Mouse (Mus musculus): ENCODE results near the gene Kbtbd13.
"Not testable (repeated sequence)": the region's sequence is repeated elsewhere in the genome, so short reads cannot be mapped to it uniquely, and the experiment has no call there.

Gene Kbtbd13

GRCm38 (mm10) chr9:65356971-65357370, 34.5 kb downstream of the Kbtbd13 start:
- in situ Hi-C loops (cut with MboI; ENCODE audit: low sequenced_read_pairs): no loop called here

- in situ Hi-C loops (cut with MboI; ENCODE audit: low sequenced_read_pairs): no loop called here
These were observed 34.9 kb downstream of the Kbtbd13 start for GRCm38 (mm10) chr9:65356561-65356960.

- in situ Hi-C loops (cut with MboI; ENCODE audit: low sequenced_read_pairs): no loop called here
These were observed 38.2 kb downstream of the Kbtbd13 start for GRCm38 (mm10) chr9:65353251-65353650.

GRCm38 (mm10) chr9:65347112-65347850, 44.2 kb downstream of the Kbtbd13 start:
- in situ Hi-C loops (cut with MboI; ENCODE audit: low sequenced_read_pairs): no loop called here

- in situ Hi-C loops (cut with MboI; ENCODE audit: low sequenced_read_pairs): no loop called here
These were observed 44.9 kb downstream of the Kbtbd13 start for GRCm38 (mm10) chr9:65346476-65347111.

DNA sequence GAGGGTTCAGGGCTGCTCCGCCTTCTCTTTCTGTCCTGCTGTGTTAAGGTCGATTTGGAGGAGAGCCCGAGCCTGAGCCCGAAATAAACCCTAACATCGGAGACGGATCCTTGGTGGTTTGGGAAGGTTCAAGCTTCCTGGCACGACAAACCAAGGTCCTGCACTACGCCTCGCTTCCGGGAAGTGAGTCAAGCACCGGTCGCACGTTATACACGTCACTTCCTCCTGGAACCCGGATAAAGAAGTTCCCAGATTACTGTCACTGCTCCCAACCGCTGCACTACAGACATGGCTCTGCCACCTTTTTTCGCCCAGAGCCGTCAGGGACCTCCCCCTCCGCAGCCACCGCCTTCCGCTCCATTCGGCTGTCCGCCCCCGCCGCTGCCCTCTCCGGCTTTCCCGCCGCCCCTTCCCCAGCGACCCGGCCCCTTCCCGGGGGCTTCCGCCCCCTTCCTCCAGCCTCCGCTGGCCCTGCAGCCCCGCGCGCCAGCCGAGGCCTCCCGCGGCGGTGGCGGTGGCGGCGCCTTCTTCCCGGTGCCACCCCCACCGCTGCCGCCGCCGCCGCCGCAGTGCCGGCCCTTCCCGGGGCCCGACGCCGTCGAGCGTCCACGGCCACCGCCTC, 45.5 kb downstream of the Kbtbd13 start, which contains the start of gene Pdcd7:
Gene Pdcd7 (plus strand): TSS at position 251 of the 622 bp plus-strand sequence.
- in situ Hi-C loops (cut with MboI; ENCODE audit: low sequenced_read_pairs): no loop called here

DNA sequence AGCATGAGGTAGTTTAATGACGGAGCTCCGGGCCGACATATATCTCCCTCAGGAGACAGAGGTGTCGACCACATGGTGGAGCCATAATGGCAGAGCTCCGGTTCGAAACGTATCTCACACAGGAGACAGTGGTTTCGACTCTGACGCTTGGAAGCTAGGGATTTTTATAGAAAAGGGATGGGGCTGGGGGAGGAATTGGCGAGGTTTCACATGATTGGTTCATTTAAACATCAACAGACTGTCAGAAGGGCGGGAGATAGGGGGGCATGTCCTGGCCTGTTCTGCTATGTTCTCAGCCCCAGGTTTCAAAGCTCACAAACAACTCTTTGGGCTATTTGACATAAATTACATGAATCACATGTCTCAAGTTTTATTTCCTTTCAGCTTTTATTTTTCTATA, 46.0 kb downstream of the Kbtbd13 start:
- in situ Hi-C loops (cut with MboI; ENCODE audit: low sequenced_read_pairs): not testable (repeated sequence)

- in situ Hi-C loops (cut with MboI; ENCODE audit: low sequenced_read_pairs): no loop called here
These were observed 51.0 kb downstream of the Kbtbd13 start for GRCm38 (mm10) chr9:65340414-65340813.

DNA sequence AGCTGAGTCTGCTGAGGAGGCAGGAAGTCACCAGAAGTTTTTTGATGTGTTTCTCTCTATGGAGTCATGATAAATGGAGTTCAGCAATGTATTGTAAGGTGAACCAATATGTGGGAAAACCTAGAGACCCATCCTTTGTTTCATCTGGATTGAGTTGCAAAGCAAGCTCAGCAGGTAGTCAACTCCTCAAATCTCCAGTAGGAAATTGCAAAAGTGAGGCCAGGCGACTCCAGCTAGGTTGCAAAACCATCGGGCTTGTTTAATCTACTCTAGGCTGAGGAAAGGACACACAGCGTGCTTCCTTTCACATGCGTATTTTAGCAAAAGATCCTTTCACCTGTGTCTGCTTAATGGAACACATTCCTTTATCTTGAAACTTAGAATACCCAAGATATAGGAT, 52.3 kb downstream of the Kbtbd13 start:
- in situ Hi-C loops (cut with MboI; ENCODE audit: low sequenced_read_pairs): no loop called here
